Mouse (Mus musculus) CH12.LX (cell line): ENCODE data around the gene Rpl18. TPM values are rescaled to one million over a fixed set of nuclear protein-coding genes. Genes with fewer than 3 reads are reported as not detected.

ENCODE experiments used
- DNase-seq: peaks from one replicate; pipeline ENCODE4 v3.0.0-alpha.2; 2013; ENCODE audit errors: extremely low read depth
- H3K27ac ChIP-seq: 2 replicates; pipeline ENCODE4 v1.5.1; 2012; ENCODE audit warnings: low read depth, mild to moderate bottlenecking, control low read depth, moderate library complexity; ENCODE audit not compliant: insufficient read depth
- H3K27me3 ChIP-seq: replicated peaks from 2 replicates; pipeline ENCODE3; 2012; ENCODE audit warnings: inconsistent platforms
- H3K36me3 ChIP-seq, 2 experiments: replicated peaks in 1 of 2; 2 replicates each; pipeline versions ENCODE3 to v1.6.1; 2012; ENCODE audit warnings: inconsistent platforms in 1 of 2, low read length in 1 of 2, mild to moderate bottlenecking in 1 of 2, mixed read lengths in 1 of 2, moderate library complexity in 1 of 2; ENCODE audit not compliant: control insufficient read depth in 1 of 2, insufficient read depth in 1 of 2
- H3K4me1 ChIP-seq, 2 experiments: 2 replicates each; pipeline ENCODE4 v1.6.1; 2012; ENCODE audit warnings: inconsistent platforms in 1 of 2, moderate library complexity in 1 of 2; ENCODE audit not compliant: insufficient read depth in 2 of 2, control insufficient read depth in 1 of 2
- H3K4me2 ChIP-seq: 2 replicates; pipeline ENCODE4 v1.6.1; 2012; ENCODE audit warnings: low read depth, mild to moderate bottlenecking, control low read depth; ENCODE audit not compliant: poor library complexity, insufficient read depth, severe bottlenecking
- H3K4me3 ChIP-seq, 3 experiments: fragments of 150-350 bp in 1 of 3; sonication (generic) in 1 of 3; replicated peaks in 1 of 3; 2 replicates each; pipeline versions ENCODE3 to v1.5.1; 2011 to 2012; ENCODE audit warnings: low read depth in 2 of 3, low read length in 2 of 3, mild to moderate bottlenecking in 2 of 3, moderate library complexity in 2 of 3, control low read depth in 1 of 3, improper control_type of control experiment in 1 of 3, inconsistent platforms in 1 of 3, mixed read lengths in 1 of 3; ENCODE audit not compliant: poor library complexity in 1 of 3
- H3K79me2 ChIP-seq: replicated peaks from 2 replicates; pipeline ENCODE4 v1.6.1; 2012; ENCODE audit warnings: mild to moderate bottlenecking, moderate library complexity; ENCODE audit not compliant: control insufficient read depth, poor library complexity, insufficient read depth, severe bottlenecking; ENCODE audit errors: extremely low read depth
- H3K9ac ChIP-seq: 2 replicates; pipeline ENCODE4 v1.6.1; 2012; ENCODE audit warnings: low read depth, mild to moderate bottlenecking, control low read depth, moderate library complexity; ENCODE audit not compliant: insufficient read depth
- H3K9me3 ChIP-seq: replicated peaks from 2 replicates; pipeline ENCODE3; 2012; ENCODE audit warnings: low read length, inconsistent platforms, mixed read lengths
- BHLHE40 ChIP-seq: IDR thresholded peaks from 2 replicates; pipeline ENCODE4 v1.6.1; 2011; ENCODE audit warnings: mild to moderate bottlenecking, low read depth, low read length, improper control_type of control experiment
- CHD1 ChIP-seq: IDR thresholded peaks from 2 replicates; pipeline ENCODE4 v1.6.1; 2012; ENCODE audit warnings: low read depth, low read length, improper control_type of control experiment, inconsistent platforms
- CTCF ChIP-seq, 2 experiments: IDR thresholded peaks in 1 of 2; conservative IDR thresholded peaks in 1 of 2; 2 replicates each; pipeline ENCODE4 v1.5.1; 2011 to 2012; ENCODE audit warnings: low read depth in 2 of 2, low read length in 2 of 2, improper control_type of control experiment in 1 of 2, inconsistent platforms in 1 of 2, mild to moderate bottlenecking in 1 of 2, moderate library complexity in 1 of 2
- ELF1 ChIP-seq: IDR thresholded peaks from 2 replicates; pipeline ENCODE4 v1.6.1; 2014; ENCODE audit warnings: low read depth, mild to moderate bottlenecking, inconsistent platforms, low read length, improper control_type of control experiment
- EP300 ChIP-seq: IDR thresholded peaks from 2 replicates; pipeline ENCODE4 v1.6.1; 2011; ENCODE audit warnings: low read length, improper control_type of control experiment
- HCFC1 ChIP-seq: IDR thresholded peaks from 2 replicates; pipeline ENCODE4 v1.6.1; 2012; ENCODE audit warnings: low read depth, mild to moderate bottlenecking, inconsistent platforms, low read length, improper control_type of control experiment
- JUN ChIP-seq: IDR thresholded peaks from 2 replicates; pipeline ENCODE4 v1.6.1; 2011; ENCODE audit warnings: low read depth, mild to moderate bottlenecking, low read length, improper control_type of control experiment, moderate library complexity; ENCODE audit not compliant: insufficient read depth
- KAT2A ChIP-seq: IDR thresholded peaks from 2 replicates; pipeline ENCODE4 v1.6.1; 2012; ENCODE audit warnings: low read length, improper control_type of control experiment, inconsistent platforms; ENCODE audit not compliant: insufficient replicate concordance
- MAFK ChIP-seq: IDR thresholded peaks from 2 replicates; pipeline ENCODE4 v1.6.1; 2011; ENCODE audit warnings: low read length, improper control_type of control experiment; ENCODE audit not compliant: insufficient replicate concordance
- MAZ ChIP-seq: IDR thresholded peaks from 2 replicates; pipeline ENCODE4 v1.6.1; 2012; ENCODE audit warnings: low read depth, mild to moderate bottlenecking, inconsistent platforms, low read length, improper control_type of control experiment, moderate library complexity
- MYC ChIP-seq: IDR thresholded peaks from 2 replicates; pipeline ENCODE4 v1.6.1; 2011; ENCODE audit warnings: low read depth, mild to moderate bottlenecking, improper control_type of control experiment, low read length
- NELFE ChIP-seq: IDR thresholded peaks from 2 replicates; pipeline ENCODE4 v1.6.1; 2011; ENCODE audit warnings: low read depth, low read length, improper control_type of control experiment
- NRF1 ChIP-seq: IDR thresholded peaks from 2 replicates; pipeline ENCODE4 v1.6.1; 2014; ENCODE audit warnings: low read depth, mild to moderate bottlenecking, inconsistent platforms, low read length, improper control_type of control experiment, moderate library complexity
- PAX5 ChIP-seq: IDR thresholded peaks from 2 replicates; pipeline ENCODE4 v1.6.1; 2012; ENCODE audit warnings: low read length, inconsistent platforms, mixed read lengths
- POLR2A ChIP-seq: IDR thresholded peaks from 2 replicates; pipeline ENCODE4 v1.6.1; 2011; ENCODE audit warnings: low read depth, mild to moderate bottlenecking, improper control_type of control experiment, low read length
- POLR2AphosphoS2 ChIP-seq: IDR thresholded peaks from 2 replicates; pipeline ENCODE4 v1.6.1; 2011; ENCODE audit warnings: low read depth, low read length, improper control_type of control experiment
- RAD21 ChIP-seq: IDR thresholded peaks from 2 replicates; pipeline ENCODE4 v1.6.1; 2011; ENCODE audit warnings: low read depth, mild to moderate bottlenecking, low read length, improper control_type of control experiment, moderate library complexity
- RCOR1 ChIP-seq: conservative IDR thresholded peaks from 2 replicates; pipeline ENCODE4 v1.6.1; 2012; ENCODE audit warnings: low read depth, mild to moderate bottlenecking, inconsistent platforms, low read length, improper control_type of control experiment
- SMC3 ChIP-seq: IDR thresholded peaks from 2 replicates; pipeline ENCODE4 v1.6.1; 2011; ENCODE audit warnings: low read depth, low read length, improper control_type of control experiment
- TBP ChIP-seq: conservative IDR thresholded peaks from 2 replicates; pipeline ENCODE4 v1.6.1; 2011; ENCODE audit warnings: low read depth, low read length, improper control_type of control experiment
- TCF12 ChIP-seq: IDR thresholded peaks from 2 replicates; pipeline ENCODE4 v1.6.1; 2014; ENCODE audit warnings: low read depth, mild to moderate bottlenecking, inconsistent platforms, low read length, improper control_type of control experiment
- USF1 ChIP-seq: IDR thresholded peaks from 2 replicates; pipeline ENCODE4 v1.6.1; 2014; ENCODE audit warnings: low read depth, mild to moderate bottlenecking, inconsistent platforms, low read length, improper control_type of control experiment
- ZC3H11A ChIP-seq: IDR thresholded peaks from 2 replicates; pipeline ENCODE4 v1.6.1; 2012; ENCODE audit warnings: low read depth, mild to moderate bottlenecking, inconsistent platforms, low read length, improper control_type of control experiment
- ZNF384 ChIP-seq: IDR thresholded peaks from 2 replicates; pipeline ENCODE4 v1.6.1; 2012; ENCODE audit warnings: low read depth, low read length, improper control_type of control experiment, inconsistent platforms
- dilution Hi-C: fragments of 300-500 bp; cut with MboI; formaldehyde crosslinking; loops from 2 replicates; pipeline ENCODE4 v1.14.3; 2020; ENCODE audit warnings: low sequenced_read_pairs; ENCODE audit not compliant: extremely low pct_unique_long_range_greater_than_20kb, extremely low pct_ligation_motif_present
- in situ Hi-C: fragments of 300-500 bp; cut with MboI; formaldehyde crosslinking; loops from 3 replicates; pipeline ENCODE4 v1.14.3; 2019; ENCODE audit warnings: low sequenced_read_pairs, low pct_ligation_motif_present, low pct_unique_long_range_greater_than_20kb, mixed read lengths
- polyA plus RNA-seq: library from polyadenylated mRNA; unstranded; fragments of >175 nt; gene quantifications from 2 replicates; pipeline ENCODE4 v1.2.1, GENCODE M21; 2012; ENCODE audit warnings: low read depth; ENCODE audit not compliant: insufficient read length
- total RNA-seq, 2 experiments: library from RNA; depleted of rRNA; stranded (reverse); fragments of 300-350 nt in 1 of 2; fragments of >200 nt in 1 of 2; gene quantifications; 2 replicates each; pipeline ENCODE4 v1.2.3; 2012 to 2014

Gene Rpl18
- total and polyA plus RNA-seq, 3 experiments: 2,393 to 3,766 (median 3,204) TPM

GRCm38 (mm10) chr7:45693921-45694591 is 21.2 kb upstream of the Rpl18 start, which contains the start of gene Sec1:
Sec1 (minus strand) TSS chr7:45694402.
- H3K9ac ChIP-seq: no peak within 1 kb of the TSS
- DNase-seq: no peak
- dilution Hi-C loops: no loop called here
- TF ChIP-seq SMC3 (no peak), RCOR1 (no peak), POLR2AphosphoS2 (no peak), ZNF384 (no peak), EP300 (no peak), JUN (no peak), POLR2A (no peak), CHD1 (no peak), PAX5 (no peak), BHLHE40 (no peak), MAZ (no peak)
- H3K27ac ChIP-seq: no peak within 1 kb of the TSS
- H3K9me3 ChIP-seq: no peaks in the 10 kb centered on the region
- no peaks in the 10 kb centered on the region for H3K27me3 ChIP-seq
- in situ Hi-C loops: no loop called here
- peaks cover 25 to 65% of the 10 kb centered on the region in 2 experiments for H3K4me1 ChIP-seq
- H3K4me2 ChIP-seq: no peak within 1 kb of the TSS
- H3K79me2 ChIP-seq: no peaks in the 10 kb centered on the region
- no peak within 1 kb of the TSS for H3K4me3 ChIP-seq
- H3K36me3 ChIP-seq: no peaks in the 10 kb centered on the region

GRCm38 (mm10) chr7:45695098-45695497 is 20.2 kb upstream of the Rpl18 start:
- no peak for DNase-seq
- Histone ChIP-seq H3K9ac (no peak overlapping the region), H3K4me1 (peaks cover 17 to 59% of the 10 kb centered on the region in 2 experiments), H3K27ac (no peak overlapping the region), H3K4me3 (no peak overlapping the region), H3K9me3 (no peaks in the 10 kb centered on the region), H3K27me3 (no peaks in the 10 kb centered on the region), H3K79me2 (no peaks in the 10 kb centered on the region), H3K36me3 (no peaks in the 10 kb centered on the region), H3K4me2 (no peak overlapping the region)
- in situ Hi-C loops: no loop called here
- TF ChIP-seq BHLHE40 (no peak), MAZ (0 out of 2 replicates have a peak, but pooled peaks have one; percentile 36)
- dilution Hi-C loops: no loop called here

- dilution Hi-C loops: no loop called here
- Histone ChIP-seq H3K36me3 (no peaks in the 10 kb centered on the region), H3K4me2 (no peak overlapping the region), H3K4me3 (no peak overlapping the region), H3K79me2 (no peaks in the 10 kb centered on the region), H3K9ac (no peak overlapping the region), H3K4me1 (peaks cover 8 to 58% of the 10 kb centered on the region in 2 experiments; a peak in 3 of 4 replicates), H3K27me3 (no peaks in the 10 kb centered on the region)
- no peak for DNase-seq
- TF ChIP-seq POLR2A: no peak
- no peak for TF ChIP-seq CTCF (conservative IDR thresholded peaks at IDR 0.05 in 1 of 2, IDR thresholded peaks at IDR 0.05 in 1 of 2; ENCODE audit: low read depth in 2 of 2, low read length in 2 of 2)
- TF ChIP-seq NRF1: no peak
- no peak for TF ChIP-seq MAFK
- TF ChIP-seq ZC3H11A: no peak
- TF ChIP-seq PAX5: no peak
- TF ChIP-seq NELFE: no peak
- no peak for TF ChIP-seq TBP
- no peak for TF ChIP-seq CHD1
- TF ChIP-seq RAD21: no peak
- TF ChIP-seq KAT2A: no peak
- no peak for TF ChIP-seq ELF1
- no peak for TF ChIP-seq JUN
- TF ChIP-seq EP300: no peak
- TF ChIP-seq ZNF384: no peak
- no peak for TF ChIP-seq TCF12
- no peak for TF ChIP-seq HCFC1
- TF ChIP-seq USF1: no peak
- TF ChIP-seq MYC: no peak
- TF ChIP-seq BHLHE40: no peak
- TF ChIP-seq, all 38 proteins: peak for 0
- in situ Hi-C loops: no loop called here
- no peak overlapping the region for H3K27ac ChIP-seq
- H3K9me3 ChIP-seq: no peaks in the 10 kb centered on the region
Observed at GRCm38 (mm10) chr7:45697894-45698293, 17.4 kb upstream of the Rpl18 start.
